Mouse (Mus musculus): ENCODE measurements around the gene Pla2g16.

- TF ChIP-seq CTCF (IDR thresholded peaks at IDR 0.05; ENCODE audit: low read depth) (no peak), EP300 (optimal IDR thresholded peaks at IDR 0.05) (no peak)
Observed at GRCm38 (mm10) chr19:7577710-7578109, 20.5 kb downstream of the Pla2g16 start.
